Mouse (Mus musculus) ZHBTc4 (cell line): ENCODE results near the gene Gm26938.

Experiments
- DNase-seq: peaks from one replicate; pipeline ENCODE4 v3.0.0-alpha.2; 2011; ENCODE audit warnings: low read depth, low spot score

Gene Gm26938

DNA sequence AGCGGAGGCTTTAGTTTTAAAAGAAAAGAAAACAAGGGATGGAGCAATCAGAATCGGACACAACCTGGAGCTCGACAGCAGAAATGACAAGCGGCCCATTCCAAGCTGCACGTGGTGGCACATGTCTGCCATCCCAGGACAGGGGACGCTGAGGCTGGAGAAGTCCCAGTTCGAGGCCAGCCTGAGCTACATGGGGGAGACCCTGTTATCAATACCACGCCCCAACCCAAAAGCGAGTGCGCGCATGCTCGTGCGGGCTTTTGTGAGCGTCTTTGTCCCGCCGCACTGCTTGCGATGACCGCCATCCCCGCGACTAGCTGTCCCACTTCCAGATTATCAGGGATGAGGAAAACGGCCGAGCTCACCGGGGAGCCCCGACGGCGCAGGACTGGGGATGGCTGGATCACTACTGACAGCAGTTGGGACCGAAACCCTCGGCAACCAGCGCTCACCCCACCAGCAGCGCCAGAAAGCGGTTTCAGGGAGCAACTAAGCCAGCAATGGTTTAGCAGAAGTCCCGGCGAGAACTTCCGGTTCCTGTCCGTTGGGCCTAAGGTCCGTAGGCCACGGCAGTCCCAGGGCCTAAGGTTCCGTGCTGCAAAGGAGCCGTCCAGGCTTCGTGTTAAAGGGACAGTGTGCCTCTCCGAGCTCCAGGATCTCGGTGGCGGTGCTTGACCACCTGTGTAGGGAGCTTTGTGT is at the start of gene Gm26938, which contains the start of gene Psmg3:
Gene Gm26938 (minus strand): TSS at position 51 of the 699 bp plus-strand sequence.
Gene Psmg3 (minus strand): TSS at position 529 of the 699 bp plus-strand sequence.
- DNase-seq, result peak; percentile 92

DNA sequence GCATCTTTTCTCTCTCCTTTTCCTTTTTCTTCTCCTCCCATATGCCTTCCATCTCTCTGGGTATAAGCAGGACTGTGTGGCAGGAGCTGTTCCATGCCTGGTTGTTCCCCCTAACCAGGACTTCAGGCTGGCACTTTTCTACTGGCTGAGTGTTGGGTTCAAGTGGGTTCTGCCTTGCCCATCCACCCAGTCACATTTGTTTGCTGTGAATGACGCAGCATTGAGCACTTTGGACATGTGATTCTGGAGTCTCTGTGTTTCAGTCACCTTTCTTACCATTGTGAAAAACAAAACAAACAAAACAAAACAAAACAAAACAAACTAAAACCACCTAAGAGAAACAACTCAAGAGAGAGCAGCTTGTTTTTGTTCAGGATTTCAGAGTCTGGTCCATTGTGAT is 45.3 kb upstream of the Gm26938 start:
- DNase-seq, result no peak

DNA sequence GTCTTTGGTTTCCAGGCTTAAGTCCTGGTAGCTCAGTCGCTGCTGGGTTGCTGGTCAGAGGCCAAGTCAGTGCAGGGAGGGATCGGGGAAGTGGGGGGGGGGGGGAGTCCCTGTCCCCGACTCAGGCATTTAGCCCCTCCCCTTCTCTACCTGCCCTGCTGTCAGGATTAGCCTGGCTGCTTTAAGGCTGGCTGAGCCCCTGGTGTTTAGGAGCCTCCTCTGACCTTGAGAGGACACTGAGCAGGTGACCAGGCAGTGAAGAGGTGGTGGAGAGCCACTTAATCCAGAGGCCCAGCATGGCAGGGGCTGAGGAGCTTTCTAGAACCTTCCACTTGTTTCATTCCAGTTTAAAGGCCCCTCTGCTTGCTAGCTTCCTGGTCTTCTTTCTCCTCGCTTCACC is 44.7 kb upstream of the Gm26938 start:
- DNase-seq, result no peak

DNA sequence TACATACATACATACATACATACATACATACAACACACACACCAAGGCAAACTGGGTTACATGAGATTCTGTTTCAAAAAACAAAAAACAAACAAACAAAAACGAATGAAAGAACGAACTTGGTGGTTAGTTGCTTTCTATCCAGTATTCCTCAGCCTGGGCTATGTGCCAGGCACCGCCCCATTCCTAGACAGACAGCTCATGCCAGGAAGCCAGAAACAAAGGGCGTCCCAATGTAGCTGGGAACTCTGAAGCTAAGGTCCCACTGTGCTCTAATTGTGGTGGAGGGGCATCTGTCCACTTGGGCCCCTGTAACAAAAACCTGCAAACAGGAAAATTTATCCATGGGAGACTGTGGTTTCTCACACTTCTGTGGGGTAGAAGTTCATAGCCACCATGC is 36.6 kb upstream of the Gm26938 start:
- no peak for DNase-seq

DNA sequence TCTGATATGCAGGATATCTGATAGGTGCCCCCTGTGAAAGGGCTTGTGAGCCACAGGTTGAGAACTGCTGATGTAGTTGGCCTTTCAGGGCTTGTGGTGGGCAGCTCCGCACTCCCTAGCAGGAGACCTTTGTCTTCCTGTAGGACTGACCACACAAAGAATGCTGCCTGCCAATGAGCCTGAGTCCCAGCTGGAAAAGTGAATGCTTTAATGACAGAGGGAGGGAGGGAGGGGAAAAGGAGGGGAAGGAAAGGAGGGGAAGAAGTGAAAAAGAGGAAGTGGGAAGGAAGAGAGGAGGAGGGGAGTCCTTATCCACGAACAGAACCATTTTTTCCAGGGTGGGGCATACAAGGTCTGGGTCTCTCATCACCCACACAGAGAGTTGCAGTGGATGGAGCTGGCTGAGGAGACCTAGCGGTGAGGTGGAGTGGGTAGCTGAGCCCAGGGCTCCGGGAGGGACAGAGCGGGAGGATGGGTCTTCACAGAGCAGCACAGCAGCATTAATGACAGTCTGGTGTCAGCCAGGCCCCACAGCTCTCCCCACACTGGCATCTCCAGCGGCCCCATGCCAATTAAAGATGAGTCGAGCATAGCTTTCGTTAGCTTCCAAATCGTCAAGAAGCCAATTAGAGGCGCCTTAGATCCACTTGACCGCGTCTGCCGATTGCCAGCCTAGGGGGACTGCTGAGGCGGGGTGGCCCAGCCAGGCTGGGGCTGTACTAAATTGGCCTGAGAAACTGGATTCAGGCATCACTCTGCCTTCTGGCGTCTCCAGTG is 34.3 kb upstream of the Gm26938 start:
- DNase-seq, result no peak

DNA sequence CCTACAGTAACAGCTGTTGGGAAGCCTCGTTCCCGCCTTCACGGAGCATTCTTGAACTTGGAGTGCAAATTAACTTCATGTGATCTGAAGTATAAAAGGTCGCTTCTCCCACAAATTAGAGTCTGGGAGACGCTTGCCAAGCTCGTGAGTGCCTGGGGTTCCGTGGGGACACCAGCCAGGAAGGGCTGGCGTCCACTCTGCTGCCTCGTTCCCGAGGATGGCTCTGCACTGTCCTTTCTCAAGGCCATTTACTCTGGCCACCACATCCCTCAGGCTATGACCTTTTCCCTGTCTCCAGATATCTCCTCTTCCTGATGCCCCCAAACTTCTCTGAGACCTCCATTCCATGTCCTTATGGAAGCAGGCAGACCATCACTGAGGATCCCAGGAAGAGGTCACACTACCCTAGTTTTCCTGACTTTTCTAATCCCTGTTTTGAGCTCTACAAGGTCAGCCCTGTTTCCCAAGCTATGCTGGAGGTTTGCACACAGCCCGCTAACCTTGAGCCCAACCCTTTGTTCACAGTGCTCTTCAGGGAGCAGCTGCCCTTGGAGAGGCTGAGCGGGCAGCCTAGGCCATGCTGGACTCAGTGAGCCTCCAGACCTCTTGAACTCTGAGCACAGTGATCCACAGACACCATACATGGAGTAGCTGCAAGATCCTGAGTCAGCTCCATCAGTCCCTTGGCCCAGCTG is 23.6 kb upstream of the Gm26938 start:
- DNase-seq, result no peak

DNA sequence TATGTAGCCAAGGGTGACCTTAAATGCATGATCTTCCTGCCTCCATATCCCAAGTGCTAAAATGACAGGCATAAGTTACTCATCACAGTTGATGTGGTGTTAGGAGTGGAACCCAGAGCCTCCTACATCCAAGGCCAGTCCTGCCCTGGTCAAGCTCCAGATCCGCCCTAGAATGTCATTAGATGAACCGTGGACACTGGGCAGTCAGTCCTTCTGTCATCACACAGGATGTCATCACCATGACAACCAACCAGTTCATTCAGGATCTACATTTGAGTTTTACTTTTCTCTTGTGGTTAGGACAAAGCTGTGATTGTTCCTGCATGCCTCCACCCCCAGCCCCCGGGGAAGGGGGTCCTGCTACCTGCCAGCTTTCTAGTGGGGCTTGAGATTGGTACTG is 12.9 kb upstream of the Gm26938 start:
- DNase-seq, result no peak

DNA sequence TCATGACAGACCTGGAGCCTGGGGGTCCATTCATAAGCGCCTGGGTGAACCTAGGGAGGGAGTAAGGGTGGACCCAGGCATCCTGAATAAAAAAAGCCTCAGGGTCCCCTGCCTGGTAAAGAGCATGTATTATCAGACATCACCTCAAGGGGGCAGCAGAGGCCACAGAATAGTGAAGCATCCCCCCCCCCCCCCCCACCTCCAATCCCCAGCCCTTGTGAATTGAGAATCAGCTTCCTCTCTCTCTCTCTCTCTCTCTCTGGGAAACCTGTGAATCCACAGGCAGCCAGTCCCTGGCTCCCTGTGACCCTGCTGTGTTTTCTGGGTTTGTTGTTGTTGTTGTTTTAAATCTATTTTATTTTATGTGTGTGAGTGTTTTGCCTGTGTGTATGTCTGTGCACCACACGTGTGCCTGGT is 12.3 kb upstream of the Gm26938 start:
- peak; percentile 73 for DNase-seq

DNA sequence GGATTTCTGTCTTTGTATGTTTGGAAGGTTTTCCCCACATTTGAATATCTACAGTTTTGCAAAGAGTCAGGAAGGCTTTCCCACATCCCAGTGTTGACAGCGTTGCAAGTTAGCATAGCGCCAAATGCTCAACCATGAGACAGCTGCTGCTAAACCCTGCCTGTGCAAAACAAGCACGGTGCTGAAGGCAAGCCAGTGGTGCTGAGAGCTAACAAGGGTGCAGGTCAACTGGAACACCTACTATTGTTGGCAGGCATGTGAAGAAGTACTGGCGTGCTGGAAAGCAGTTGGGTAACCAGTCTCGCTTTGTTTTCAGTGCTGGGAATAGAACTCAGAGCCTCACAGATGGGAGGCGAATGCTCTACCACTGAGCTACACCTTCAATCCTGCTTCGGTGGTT is 9.5 kb upstream of the Gm26938 start:
- DNase-seq, result no peak

DNA sequence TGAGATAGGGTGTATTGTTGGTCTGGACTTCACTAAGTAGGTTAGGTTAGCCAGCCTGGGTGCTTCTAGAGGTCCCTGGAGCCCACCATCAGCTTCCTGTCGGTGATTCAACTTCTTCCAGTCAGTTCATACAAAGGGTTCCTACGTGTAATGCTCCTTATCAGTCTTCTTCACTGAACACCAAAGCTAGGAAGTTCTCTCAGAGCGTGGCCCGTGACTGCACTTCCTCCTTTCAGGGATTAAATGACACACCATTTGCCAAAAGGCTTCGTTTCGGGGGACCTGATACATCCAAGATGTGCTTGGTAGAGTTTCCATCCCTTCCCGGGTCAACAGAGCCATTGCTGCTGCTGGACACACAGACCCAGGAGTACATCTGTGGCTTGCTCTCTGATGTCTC is 5.9 kb upstream of the Gm26938 start:
- DNase-seq, result no peak

DNA sequence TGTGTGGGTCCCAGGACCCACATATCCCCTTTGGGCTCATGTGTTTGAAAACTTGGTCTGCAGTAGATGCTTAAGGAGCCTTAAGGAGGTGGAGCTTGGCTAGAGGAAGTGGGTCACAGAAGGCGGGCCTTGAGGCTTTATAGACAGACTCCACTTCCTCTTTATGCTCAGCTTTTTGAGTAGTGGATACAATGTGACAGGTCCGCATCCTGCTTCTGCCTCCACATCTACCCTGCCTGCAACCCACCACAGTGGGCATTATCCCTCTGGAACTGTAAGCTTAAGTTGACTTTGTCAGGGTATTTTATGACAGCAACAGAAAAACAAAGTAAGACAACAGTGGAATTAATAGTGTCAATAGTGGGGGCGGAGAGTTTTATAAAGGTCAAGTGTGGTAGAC is 4.5 kb upstream of the Gm26938 start:
- DNase-seq, result peak; percentile 47

DNA sequence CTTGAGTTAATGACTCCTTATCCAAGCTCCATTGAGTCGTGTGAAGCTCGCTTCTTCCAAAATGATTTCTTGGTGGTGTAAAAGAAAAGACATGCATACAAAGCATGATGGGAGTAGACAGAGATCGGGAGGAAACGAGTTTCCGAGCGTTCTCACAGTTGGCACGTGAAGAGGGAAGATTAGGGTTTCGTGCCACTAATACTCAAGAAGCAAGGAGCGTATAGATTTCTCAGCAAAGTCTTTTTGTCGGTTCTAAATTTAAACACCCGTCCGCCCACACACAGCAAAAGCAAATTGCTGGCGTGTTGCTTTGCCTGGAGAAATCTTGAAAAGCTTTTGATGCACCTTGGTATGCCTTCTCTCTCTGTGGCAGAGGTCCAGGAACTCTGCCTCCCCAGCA is 3.2 kb upstream of the Gm26938 start:
- no peak for DNase-seq

DNA sequence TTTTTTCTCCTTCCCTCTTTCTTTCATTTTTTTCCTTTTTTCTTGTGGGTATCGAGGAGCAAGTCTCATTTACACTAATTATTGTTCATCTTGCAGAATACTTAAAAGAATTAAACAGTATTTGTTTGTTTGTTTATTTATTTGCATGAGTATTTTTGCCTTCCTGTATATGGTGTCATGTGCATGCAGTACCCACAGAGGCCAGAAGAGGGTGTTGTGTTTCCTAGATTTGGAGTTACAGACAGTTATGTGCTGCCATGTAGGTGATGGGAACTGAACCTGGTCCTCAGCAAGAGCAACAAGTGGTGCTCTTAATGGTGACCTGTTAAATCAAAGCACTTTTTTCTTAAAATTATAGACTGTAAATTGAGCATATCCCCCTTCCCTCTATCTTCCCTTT is 1.4 kb upstream of the Gm26938 start:
- DNase-seq, result peak; percentile 67

DNA sequence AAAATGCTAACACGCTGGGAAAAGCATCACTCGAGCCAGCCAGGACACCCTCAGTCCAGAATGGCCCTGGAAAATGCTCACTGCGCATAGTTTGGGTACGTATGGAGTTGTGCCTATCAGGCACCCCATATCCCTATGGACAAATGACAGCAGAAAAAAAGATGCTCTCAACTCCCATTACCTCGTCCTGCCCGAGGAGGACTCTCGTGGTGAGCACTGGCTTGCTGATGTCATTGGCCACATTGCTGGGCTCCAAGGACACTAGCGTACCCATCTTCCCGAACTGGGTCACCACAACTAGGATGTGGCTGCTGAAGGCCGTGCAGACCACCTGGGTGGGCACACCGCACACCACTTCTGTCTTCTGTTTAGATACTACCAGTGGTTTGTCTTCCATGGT is 260 bp downstream of the Gm26938 start:
- DNase-seq, result no peak

DNA sequence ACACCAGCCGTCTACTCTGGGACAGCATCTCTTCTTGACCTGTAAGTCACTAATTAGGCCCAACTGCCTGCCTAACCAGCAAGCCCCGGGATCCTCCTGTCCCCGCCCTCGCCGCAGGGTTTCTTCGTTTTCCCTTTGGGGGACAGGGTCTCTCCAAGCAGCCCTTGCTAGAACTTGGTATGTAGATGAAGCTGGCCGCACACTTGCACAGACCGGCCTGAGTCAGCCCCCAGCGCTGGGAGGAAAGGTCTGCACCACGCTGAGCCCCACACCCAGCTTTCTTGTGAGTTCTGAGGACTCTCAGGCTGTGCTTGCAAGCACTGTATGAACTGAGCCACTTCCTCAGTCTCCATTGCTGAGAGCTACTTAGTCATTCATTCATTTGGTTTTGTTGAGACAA is 1.7 kb downstream of the Gm26938 start:
- peak; percentile 63 for DNase-seq

DNA sequence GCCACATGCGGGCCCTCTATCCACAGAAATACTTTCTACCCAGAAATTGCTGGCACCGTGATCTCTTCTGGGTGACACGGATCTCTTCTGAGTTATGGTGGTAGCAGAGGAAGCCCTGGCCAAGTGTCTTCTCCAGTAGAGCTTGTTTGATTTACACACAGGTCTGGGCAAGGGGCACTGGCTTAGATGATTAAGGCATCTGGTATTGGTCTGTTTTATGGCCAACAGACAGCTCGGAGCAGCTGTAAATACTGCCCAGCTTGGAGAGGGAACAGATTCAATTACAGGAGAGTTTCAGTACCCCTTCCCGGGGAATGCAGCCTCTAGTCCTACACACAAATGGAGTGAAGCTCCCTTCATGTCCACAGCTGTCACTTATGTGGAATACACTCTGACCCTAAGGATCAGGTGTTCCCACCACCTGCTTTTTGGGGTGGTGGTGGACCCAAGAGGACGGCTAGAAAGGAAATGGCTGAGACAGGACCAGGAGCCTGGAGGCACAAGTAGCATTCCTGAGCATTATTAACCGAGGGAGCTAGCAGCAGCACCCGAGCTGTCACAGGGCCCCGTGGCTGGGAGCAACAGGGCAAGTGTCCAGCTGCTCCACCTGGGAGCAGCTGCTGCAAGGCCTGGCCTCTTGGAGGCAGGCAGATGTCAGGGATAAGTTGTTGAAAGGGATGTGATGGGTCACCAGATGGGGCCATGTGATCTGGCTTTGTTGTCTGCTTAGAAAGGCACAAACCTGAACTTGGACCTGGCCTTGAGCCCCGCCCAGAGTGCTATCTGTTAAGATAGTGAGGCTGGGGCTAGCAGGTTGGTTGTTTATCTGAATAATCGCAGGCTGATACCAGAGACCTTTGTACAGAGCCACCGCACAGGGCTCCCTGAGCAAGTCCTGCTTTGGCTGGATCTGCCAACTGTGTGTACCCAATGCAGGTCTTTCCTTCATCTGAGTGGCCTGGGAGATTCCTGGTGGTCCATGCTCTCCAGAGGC is 4.4 kb downstream of the Gm26938 start:
- peak; percentile 27 for DNase-seq

DNA sequence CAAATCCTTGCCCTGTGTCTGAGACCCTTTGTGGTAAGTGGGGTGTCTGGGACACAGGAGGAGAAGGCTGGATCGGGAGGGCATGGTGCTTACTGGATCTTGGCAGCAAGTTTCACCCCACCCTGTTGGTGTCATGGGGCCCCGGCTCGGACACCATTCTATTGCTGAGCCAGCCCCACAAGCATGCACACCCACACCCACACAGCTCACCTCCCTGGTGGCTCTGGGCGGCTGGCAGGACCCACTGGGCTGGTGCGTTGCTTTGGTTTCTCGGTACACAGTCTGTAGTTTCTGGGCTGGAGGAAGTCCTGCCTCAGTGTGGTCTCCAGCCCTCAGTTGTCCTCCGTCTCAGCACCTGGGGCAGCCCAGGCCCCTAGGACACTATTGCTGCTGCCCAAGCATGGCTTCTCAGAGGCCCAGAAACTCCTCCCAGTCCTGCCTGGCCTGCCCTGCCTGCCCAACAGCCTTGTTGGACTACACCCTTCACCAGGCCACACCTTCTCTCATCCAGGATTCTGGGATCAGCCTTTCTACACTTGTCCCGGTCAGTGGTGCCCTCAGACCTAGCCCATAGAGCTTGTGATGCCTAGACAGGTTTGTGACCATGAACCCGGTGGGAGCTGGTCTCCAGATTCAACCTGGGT is 6.5 kb downstream of the Gm26938 start, which contains the start of gene Tmem184a:
Gene Tmem184a (minus strand): TSS at position 380 of the 644 bp plus-strand sequence.
- DNase-seq, result no peak

DNA sequence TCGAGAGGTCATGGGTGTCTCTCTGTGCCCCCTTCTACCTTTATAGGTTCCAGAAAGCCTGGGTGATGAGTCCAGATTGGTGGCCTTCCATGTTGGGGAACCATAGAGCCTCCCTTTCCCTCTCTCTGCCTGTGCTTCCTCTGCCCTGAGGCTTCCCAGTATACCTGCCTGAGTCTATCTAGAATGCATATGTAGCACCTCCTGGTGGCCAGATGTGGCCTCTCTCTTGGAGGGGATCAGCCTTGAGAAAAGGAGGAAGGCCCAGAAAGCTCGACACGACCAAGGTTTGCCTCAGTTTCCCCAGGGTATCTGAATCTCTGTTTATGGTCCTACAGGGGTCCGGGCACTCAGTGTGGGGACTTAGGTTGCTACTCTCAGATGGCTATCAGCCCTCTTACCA is 7.4 kb downstream of the Gm26938 start:
- DNase-seq, result peak; percentile 62

DNA sequence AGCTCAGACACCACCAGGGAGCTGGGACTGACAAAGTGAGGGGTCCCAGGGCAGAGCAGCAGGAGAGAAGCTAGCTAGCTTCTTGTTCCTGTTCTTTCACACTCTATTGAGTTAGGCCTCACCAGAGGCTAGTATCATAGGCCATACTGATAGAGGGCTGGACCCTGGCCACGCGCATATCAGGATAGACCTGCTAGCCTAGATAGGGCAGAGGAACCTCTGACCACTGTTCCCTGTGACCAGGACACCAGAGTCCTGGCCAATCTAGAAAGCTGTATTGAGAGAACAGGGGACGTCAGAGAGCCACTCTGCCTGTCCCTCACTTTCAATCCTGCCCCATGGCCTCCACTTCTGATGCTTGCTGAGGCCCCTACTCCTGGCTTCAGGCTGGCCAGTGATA is 8.2 kb downstream of the Gm26938 start:
- no peak for DNase-seq

DNA sequence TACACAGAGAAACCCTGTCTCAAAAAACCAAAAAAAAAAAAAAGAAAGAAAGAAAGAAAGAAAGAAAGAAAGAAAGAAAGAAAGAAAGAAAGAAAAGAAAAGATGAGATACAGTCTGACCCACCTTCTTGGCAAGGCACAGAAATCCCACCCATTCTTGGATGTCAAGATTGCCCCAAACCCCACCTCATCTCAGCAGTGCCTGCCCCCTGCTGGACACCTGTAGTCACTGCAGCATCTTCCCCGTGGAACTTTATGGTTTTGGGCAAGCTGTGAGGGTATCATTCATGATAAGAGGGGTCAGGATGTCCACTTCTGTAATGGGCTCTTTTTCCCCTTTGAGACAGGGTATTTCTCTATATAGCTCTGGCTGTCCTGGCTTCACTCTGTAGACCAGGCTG is 8.9 kb downstream of the Gm26938 start:
- DNase-seq, result peak; percentile 42

DNA sequence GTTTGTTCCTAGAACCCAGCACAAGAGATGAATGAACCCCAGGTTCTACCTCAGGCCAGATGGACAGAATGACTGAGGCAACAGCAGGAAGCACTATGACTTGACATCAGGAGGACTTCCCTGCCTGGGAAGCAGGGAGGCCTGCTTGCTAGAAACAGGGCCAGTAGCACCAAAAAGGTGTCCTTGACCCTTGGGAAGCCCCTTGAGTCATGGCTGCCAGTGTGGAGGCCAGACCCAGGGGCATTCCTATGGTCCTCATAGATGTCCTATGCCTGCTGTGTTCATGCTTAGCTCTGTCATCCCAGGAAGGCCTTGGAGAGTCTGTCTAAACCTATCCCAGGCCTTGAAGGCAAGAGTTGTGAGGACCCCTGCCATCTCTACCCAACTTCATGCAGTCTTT is 9.8 kb downstream of the Gm26938 start:
- DNase-seq, result no peak
